Mouse (Mus musculus) kidney, adult 8-10 months (tissue): ENCODE results near the gene Disp2.

Experiments used
- DNase-seq, 2 experiments: peaks; one replicate each; pipeline ENCODE4 v3.0.0; 2022

Disp2 gene

GRCm38 (mm10) chr2:118779504-118780480 lies at the start of gene Disp2:
TSS of gene Disp2 (plus strand) at chr2:118779719.
- DNase-seq: peak; percentile 90 to 94

GRCm38 (mm10) chr2:118729816-118730621 lies 49.5 kb upstream of the Disp2 start:
- no peak for DNase-seq

GRCm38 (mm10) chr2:118730622-118730915 lies 49.0 kb upstream of the Disp2 start:
- peak; percentile 58 to 75 for DNase-seq

- no peak for DNase-seq
Measured at GRCm38 (mm10) chr2:118731981-118732380, 47.5 kb upstream of the Disp2 start.

- no peak for DNase-seq
Measured at GRCm38 (mm10) chr2:118733341-118733740, 46.2 kb upstream of the Disp2 start.

- no peak for DNase-seq
Measured at GRCm38 (mm10) chr2:118740341-118740740, 39.2 kb upstream of the Disp2 start.

- no peak for DNase-seq
Measured at GRCm38 (mm10) chr2:118741183-118741582, 38.3 kb upstream of the Disp2 start.

GRCm38 (mm10) chr2:118743261-118743943 lies 36.1 kb upstream of the Disp2 start:
- peak; percentile 37 to 46 for DNase-seq

GRCm38 (mm10) chr2:118744621-118745020 lies 34.9 kb upstream of the Disp2 start:
- DNase-seq: no peak

GRCm38 (mm10) chr2:118745232-118745884 lies 34.2 kb upstream of the Disp2 start, which contains the start of gene Inafm2:
TSS of gene Inafm2 (plus strand) at chr2:118745758.
- DNase-seq: peak; percentile 90 to 92

- peak in 1 of 2 experiments; percentile 15 for DNase-seq
Measured at GRCm38 (mm10) chr2:118745915-118746901, 33.3 kb upstream of the Disp2 start.

- peak in 1 of 2 experiments; percentile 19 for DNase-seq
Measured at GRCm38 (mm10) chr2:118747301-118747960, 32.1 kb upstream of the Disp2 start.

- DNase-seq: no peak
Measured at GRCm38 (mm10) chr2:118749341-118749884, 30.1 kb upstream of the Disp2 start.

- DNase-seq: no peak
Measured at GRCm38 (mm10) chr2:118750476-118750875, 29.0 kb upstream of the Disp2 start.

- DNase-seq: no peak
Measured at GRCm38 (mm10) chr2:118751896-118752791, 27.4 kb upstream of the Disp2 start.

- no peak for DNase-seq
Measured at GRCm38 (mm10) chr2:118752792-118753108, 26.8 kb upstream of the Disp2 start.

GRCm38 (mm10) chr2:118754143-118754542 lies 25.4 kb upstream of the Disp2 start:
- no peak for DNase-seq

- no peak for DNase-seq
Measured at GRCm38 (mm10) chr2:118755407-118755806, 24.1 kb upstream of the Disp2 start.

GRCm38 (mm10) chr2:118756103-118756502 lies 23.4 kb upstream of the Disp2 start:
- DNase-seq: no peak
